Mouse (Mus musculus): ENCODE results near the gene Gm10772. TPM values are rescaled to one million over a fixed set of nuclear protein-coding genes. Genes with fewer than 3 reads are reported as not detected.

The Gm10772 gene
- not detected in 2 replicates for polyA plus RNA-seq (2012; rRNA removed; ENCODE audit: low replicate concordance)

GRCm38 (mm10) chr13:66227473-66227872, at the start of gene Gm10772:
Gm10772 (minus strand) TSS chr13:66227573.

Other genes starting within 250 kb of the Gm10772 start
- not detected in 2 replicates for gene Gm10324, start 108.0 kb downstream of the Gm10772 start, polyA plus RNA-seq (2012; rRNA removed; ENCODE audit: low replicate concordance)
- not detected in 2 replicates for gene 2410141K09Rik, start 213.5 kb upstream of the Gm10772 start, polyA plus RNA-seq (2012; rRNA removed; ENCODE audit: low replicate concordance)